Mouse (Mus musculus) spleen, adult 12 weeks (tissue): ENCODE results near the gene Adam20.
"Not testable (repeated sequence)": the region's sequence is repeated elsewhere in the genome, so short reads cannot be mapped to it uniquely, and the experiment has no call there.

Source experiments
- DNase-seq: peaks from one replicate; pipeline ENCODE4 v3.0.0; 2022; ENCODE audit warnings: low spot score

The Adam20 gene

DNA sequence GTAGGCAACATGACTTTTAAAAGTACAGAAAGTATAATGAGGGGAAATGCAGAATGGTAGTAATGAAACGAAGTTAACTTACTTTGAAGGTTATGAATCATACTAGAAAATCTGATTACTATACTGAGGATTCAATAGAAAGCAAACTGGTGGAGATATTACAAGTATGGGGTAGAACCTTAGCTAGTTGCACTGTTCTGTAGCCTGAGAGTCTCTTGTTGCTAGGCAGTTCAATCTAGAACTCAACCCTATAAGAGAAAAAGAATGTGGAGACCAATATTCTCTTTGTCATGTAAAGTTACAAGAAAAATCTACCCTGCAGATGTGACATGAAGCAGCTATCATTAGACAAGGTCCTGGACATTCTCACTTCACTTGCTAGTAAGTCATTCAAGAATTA, at the start of gene Adam20:
Gene Adam20, plus strand, starts transcription at position 301 of the 400 bp plus-strand sequence.
- DNase-seq: not testable (repeated sequence)

DNA sequence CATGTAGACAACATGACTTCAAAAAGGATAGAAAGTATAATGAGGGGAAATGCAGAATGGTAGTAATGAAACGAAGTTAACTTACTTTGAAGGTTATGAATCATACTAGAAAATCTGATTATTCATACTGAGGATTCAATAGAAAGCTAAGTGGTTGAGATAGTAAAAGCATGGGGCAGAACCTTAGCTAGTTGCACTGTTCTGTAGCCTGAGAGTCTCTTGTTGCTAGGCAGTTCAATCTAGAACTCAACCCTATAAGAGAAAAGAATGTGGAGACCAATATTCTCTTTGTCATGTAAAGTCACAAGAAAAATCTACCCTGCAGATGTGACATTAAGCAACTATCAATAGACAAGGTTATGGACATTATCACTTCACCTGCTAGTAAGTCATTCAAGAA, 41.2 kb upstream of the Adam20 start, which contains the start of gene Adam25:
Gene Adam25, plus strand, starts transcription at position 301 of the 400 bp plus-strand sequence.
- DNase-seq: not testable (repeated sequence)

DNA sequence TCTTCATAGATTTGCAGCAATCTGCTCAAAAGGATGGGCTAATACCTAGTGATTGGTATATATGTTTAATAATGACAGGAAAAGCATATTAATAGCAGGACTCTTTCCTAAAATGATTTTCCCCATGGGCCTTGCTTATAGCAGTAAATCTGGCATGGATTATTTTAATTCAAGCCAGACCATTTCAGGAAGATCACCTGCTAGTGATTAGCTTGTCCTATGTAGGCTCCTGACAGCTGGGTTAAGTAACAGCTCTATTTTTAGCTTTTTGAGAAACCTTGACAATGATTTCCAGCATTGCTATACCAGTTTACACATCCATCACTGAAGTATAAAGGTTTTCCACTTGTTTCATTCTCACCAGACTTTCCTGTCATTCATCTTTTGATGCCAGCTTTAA, 9.8 kb upstream of the Adam20 start:
- DNase-seq: no peak

DNA sequence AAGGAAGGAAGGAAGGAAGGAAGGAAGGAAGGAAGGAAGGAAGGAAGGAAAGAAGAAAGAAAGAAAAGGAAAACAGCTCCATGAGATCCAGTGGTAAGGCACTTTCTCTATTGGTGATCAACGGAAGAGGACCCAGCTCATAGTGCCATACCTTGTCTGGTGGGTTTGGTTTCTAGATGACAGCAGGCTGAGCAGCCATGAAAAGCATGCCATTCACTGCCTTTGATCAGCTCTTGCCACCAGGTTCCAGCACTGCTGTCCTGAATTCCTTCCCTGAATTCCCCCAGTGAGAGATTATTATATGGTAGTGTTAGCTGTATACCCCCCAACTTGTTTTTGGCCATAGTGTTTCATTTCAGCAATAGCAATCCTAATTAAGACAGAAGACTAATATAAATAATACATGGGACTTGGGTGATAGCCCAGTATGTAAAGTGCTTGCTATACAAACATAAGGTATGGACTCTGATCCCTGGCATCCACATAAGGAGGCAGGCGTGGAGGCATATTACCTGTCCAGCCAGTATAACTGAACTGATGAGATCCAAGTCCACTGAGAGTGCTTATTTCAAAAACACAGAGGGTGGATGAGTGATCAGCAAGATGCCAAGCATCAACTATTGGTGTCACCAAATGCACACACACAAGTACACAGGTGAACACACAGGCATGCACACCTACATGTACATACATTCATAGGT, 10.5 kb downstream of the Adam20 start:
- DNase-seq: no peak
